ENCODE assay signal across 7 mouse cellular contexts in the genomic region with DNA sequence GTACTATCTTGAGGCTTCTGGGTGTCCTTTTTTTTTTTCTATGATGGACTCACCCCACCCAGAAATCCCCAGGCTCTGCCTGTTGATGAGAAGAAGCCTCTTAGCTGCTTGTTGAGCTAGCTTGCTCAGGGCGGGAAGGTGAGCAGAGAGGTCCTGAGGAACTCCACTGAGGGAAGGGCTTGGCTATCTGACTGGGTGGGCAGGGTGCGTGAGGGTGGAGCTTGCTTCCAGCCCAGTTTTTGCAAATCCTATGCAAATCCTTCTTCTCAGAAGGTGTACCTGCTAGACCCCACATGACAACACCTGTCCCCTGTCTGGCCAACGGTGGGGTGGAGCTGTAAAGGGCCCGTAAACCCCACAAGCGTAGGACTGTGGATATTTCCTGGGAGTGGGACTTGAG. TPM values are rescaled to one million over a fixed set of nuclear protein-coding genes. Genes with fewer than 3 reads are reported as not detected.
DNase-seq lines count a peak whose midpoint lies in the region; ATAC-seq and TF ChIP-seq lines count a peak whose summit lies in the region.

A gene (minus strand): TSS at position 349 of the 400 bp plus-strand sequence.

- DNase-seq in testis, postnatal 14 days (ENCODE audit: low spot score): no peak
- DNase-seq in left cerebral cortex, postnatal 25 days (ENCODE audit: low spot score in 2 of 2): no peak
- no peak for DNase-seq in urinary bladder, postnatal 14 days (ENCODE audit: low spot score)

- 68% methylated on average over 5 of the region's 5 CpGs for WGBS in heart, embryonic 15.5 days
- 54% methylated on average over 5 of the region's 5 CpGs for WGBS in neural tube, embryonic 12.5 days

- TF ChIP-seq POLR2A in testis, adult 2 months (IDR thresholded peaks at IDR 0.05; ENCODE audit: control insufficient read depth, low read depth, low read length): no peak
- TF ChIP-seq POLR2A in cortical plate, adult 2 months (IDR thresholded peaks at IDR 0.05; ENCODE audit: extremely low read depth, insufficient read depth, low read length): no peak

- TF ChIP-seq CTCF in testis, adult 2 months (IDR thresholded peaks at IDR 0.05; ENCODE audit: control insufficient read depth, insufficient read depth, insufficient replicate concordance, low read depth, low read length): no peak
- no peak for TF ChIP-seq CTCF in cortical plate, adult 2 months (IDR thresholded peaks at IDR 0.05; ENCODE audit: extremely low read depth, insufficient read depth, low read length)

- H3K36me3 ChIP-seq in testis, adult 2 months (ENCODE audit: control insufficient read depth, insufficient read depth, low read length): no peaks in the 10 kb centered on the region
- no peaks in the 10 kb centered on the region for H3K36me3 ChIP-seq in heart, embryonic 15.5 days
- H3K36me3 ChIP-seq in neural tube, embryonic 12.5 days: no peaks in the 10 kb centered on the region

- no peaks in the 10 kb centered on the region for H3K9me3 ChIP-seq in heart, embryonic 15.5 days (replicated peaks)
- no peaks in the 10 kb centered on the region for H3K9me3 ChIP-seq in neural tube, embryonic 12.5 days

- peaks cover 8% of the 10 kb centered on the region for H3K4me1 ChIP-seq in testis, adult 2 months (ENCODE audit: control insufficient read depth, insufficient read depth, low read length)
- no peaks in the 10 kb centered on the region for H3K4me1 ChIP-seq in cortical plate, adult 2 months (ENCODE audit: control insufficient read depth, insufficient read depth, low read length)
- peaks cover 12% of the 10 kb centered on the region for H3K4me1 ChIP-seq in heart, embryonic 15.5 days (replicated peaks)
- peaks cover 16% of the 10 kb centered on the region for H3K4me1 ChIP-seq in neural tube, embryonic 12.5 days

- no peak for ATAC-seq in heart, embryonic 15.5 days (replicated peaks; ENCODE audit: insufficient number of reproducible peaks, insufficient read depth, low FRiP score, low read depth)
- ATAC-seq in neural tube, embryonic 12.5 days (ENCODE audit: low FRiP score, low read depth): no peak

- H3K9ac ChIP-seq in heart, embryonic 15.5 days: no peak within 1 kb of the TSS
- no peak within 1 kb of the TSS; the same call in 1 of the 2 replicates for H3K9ac ChIP-seq in neural tube, embryonic 12.5 days

- H3K27me3 ChIP-seq in testis, adult 2 months (ENCODE audit: control insufficient read depth, insufficient read depth, low read length): no peaks in the 10 kb centered on the region
- H3K27me3 ChIP-seq in heart, embryonic 15.5 days: peaks cover 7% of the 10 kb centered on the region; the same call in 1 of the 2 replicates
- no peaks in the 10 kb centered on the region for H3K27me3 ChIP-seq in neural tube, embryonic 12.5 days (replicated peaks)

- no peak within 1 kb of the TSS for H3K4me3 ChIP-seq in testis, adult 2 months (ENCODE audit: control insufficient read depth, low read depth, low read length)
- H3K4me3 ChIP-seq in cortical plate, adult 2 months (ENCODE audit: insufficient read depth, low read length): no peak within 1 kb of the TSS
- H3K4me3 ChIP-seq in heart, embryonic 15.5 days: no peak within 1 kb of the TSS
- no peak within 1 kb of the TSS for H3K4me3 ChIP-seq in neural tube, embryonic 12.5 days

- H3K4me2 ChIP-seq in heart, embryonic 15.5 days: no peak within 1 kb of the TSS
- no peak within 1 kb of the TSS for H3K4me2 ChIP-seq in neural tube, embryonic 12.5 days (replicated peaks)

- H3K27ac ChIP-seq in testis, adult 2 months (ENCODE audit: control insufficient read depth, insufficient read depth, low read depth, low read length): no peak within 1 kb of the TSS
- no peak within 1 kb of the TSS for H3K27ac ChIP-seq in cortical plate, adult 2 months (ENCODE audit: insufficient read depth, low read length)
- no peak within 1 kb of the TSS for H3K27ac ChIP-seq in heart, embryonic 15.5 days
- H3K27ac ChIP-seq in neural tube, embryonic 12.5 days: no peak within 1 kb of the TSS

- intact Hi-C loops in left cerebral cortex, postnatal 25 days (cut with DNase I): no loop called here

RNA-seq across cellular contexts. Expression of the gene that starts here (rescaled TPM):
- polyA plus RNA-seq in testis, adult 2 months (2012; rRNA removed): 13.4 and 13.9 TPM in 2 replicates
- polyA plus RNA-seq in cortical plate, adult 2 months (2012; rRNA removed): 34.2 and 35.7 TPM in 2 replicates
- 14.6 and 20.6 TPM in 2 replicates for polyA plus RNA-seq in heart, embryonic 15.5 days (2015; fragmentation: Nextera tagmentation; extraction: Ambion mirVana)
- 10 to 100 TPM; 35.8 to 37.8 TPM for total RNA-seq in left cerebral cortex, postnatal 25 days (2021)
- 40.3 and 41.7 TPM in 2 replicates for polyA plus RNA-seq in neural tube, embryonic 12.5 days (2016; fragmentation: Nextera tagmentation; extraction: Ambion mirVana)
